18 mouse cellular contexts compared by ENCODE assay signal in genomic region chr8:10654922-10655518, GRCm38 (mm10).
DNase-seq lines count a peak whose midpoint lies in the region; ATAC-seq and TF ChIP-seq lines count a peak whose summit lies in the region.
"Had no signal": no experiment of that assay in that cellular context is flagged by ENCODE, and none has a peak within 500 bp of the region (broad histone marks: within the 10 kb centered on the region; RNA-seq: fewer than 3 reads in every experiment).

No protein-coding gene starts in this region.

- no peak overlapping the region for H3K4me3 ChIP-seq in heart, embryonic 13.5 days
- H3K4me3 ChIP-seq in C2C12 (ENCODE audit: insufficient read depth, poor library complexity, severe bottlenecking): no peak overlapping the region
- H3K4me3 ChIP-seq in erythroblast, embryonic 14.5 days (replicated peaks): peak overlapping the region; percentile 20
- H3K4me3 ChIP-seq: embryonic facial prominence, embryonic 15.5 days; forebrain, embryonic 13.5 days; limb, embryonic 13.5 days; megakaryocyte, embryonic 14.5 days; neural tube, embryonic 13.5 days had no signal

- H3K4me1 ChIP-seq in heart, embryonic 13.5 days: peaks cover 38% of the 10 kb centered on the region
- H3K4me1 ChIP-seq in erythroblast, embryonic 14.5 days (ENCODE audit: control insufficient read depth): peaks cover 33% of the 10 kb centered on the region
- H3K4me1 ChIP-seq: forebrain, embryonic 13.5 days; megakaryocyte, embryonic 14.5 days; neural tube, embryonic 13.5 days had no signal

- 35% methylated on average over 9 of the region's 9 CpGs for WGBS in heart, embryonic 13.5 days

- H3K4me2 ChIP-seq in heart, embryonic 13.5 days: no peak overlapping the region
- H3K4me2 ChIP-seq: embryonic facial prominence, embryonic 15.5 days; forebrain, embryonic 13.5 days; limb, embryonic 13.5 days; neural tube, embryonic 13.5 days had no signal

- DNase-seq in heart, postnatal 14 days: no peak
- DNase-seq in embryo, embryonic 11 days: no peak
- no peak for DNase-seq in cerebellum, postnatal 4 days (ENCODE audit: low spot score in 2 of 2)
- DNase-seq: B cell, adult 2 months; cerebellum, adult 8-10 months; gastrocnemius, postnatal 25 days; retina, postnatal 1 day; thymus, postnatal 36 days had no signal

- no peaks in the 10 kb centered on the region for H3K9me3 ChIP-seq in heart, embryonic 13.5 days
- no peaks in the 10 kb centered on the region for H3K9me3 ChIP-seq in erythroblast, embryonic 14.5 days (ENCODE audit: control insufficient read depth, low read length)
- H3K9me3 ChIP-seq: embryonic facial prominence, embryonic 15.5 days; forebrain, embryonic 13.5 days; limb, embryonic 13.5 days; neural tube, embryonic 13.5 days had no signal

- H3K9ac ChIP-seq in heart, embryonic 13.5 days: peak overlapping the region; percentile 54; the same call in 1 of the 2 replicates
- H3K9ac ChIP-seq: embryonic facial prominence, embryonic 15.5 days; forebrain, embryonic 13.5 days; limb, embryonic 13.5 days; neural tube, embryonic 13.5 days had no signal

- intact Hi-C loops in heart, postnatal 14 days (cut with DNase I): no loop called here

- H3K27ac ChIP-seq in heart, embryonic 13.5 days (replicated peaks): no peak overlapping the region
- H3K27ac ChIP-seq: embryonic facial prominence, embryonic 15.5 days; forebrain, embryonic 13.5 days; limb, embryonic 13.5 days; neural tube, embryonic 13.5 days had no signal

- no peaks in the 10 kb centered on the region for H3K36me3 ChIP-seq in heart, embryonic 13.5 days
- H3K36me3 ChIP-seq in C2C12 (ENCODE audit: control insufficient read depth, insufficient read depth): no peaks in the 10 kb centered on the region
- no peaks in the 10 kb centered on the region for H3K36me3 ChIP-seq in erythroblast, embryonic 14.5 days (ENCODE audit: control insufficient read depth)
- H3K36me3 ChIP-seq: embryonic facial prominence, embryonic 15.5 days; limb, embryonic 13.5 days; neural tube, embryonic 13.5 days had no signal

- no peak for ATAC-seq in heart, embryonic 13.5 days (ENCODE audit: extremely low read depth, insufficient number of reproducible peaks, low FRiP score, low TSS enrichment)
- peak; percentile 87 for ATAC-seq in megakaryocyte progenitor cell, adult 5-6 weeks (replicated peaks; ENCODE audit: poor library complexity)
- ATAC-seq: forebrain, embryonic 13.5 days; lung, postnatal 0 days had no signal

- no peak for TF ChIP-seq CTCF in C2C12 (IDR thresholded peaks at IDR 0.05; ENCODE audit: control insufficient read depth, insufficient read depth, insufficient read length)

- no peak overlapping the region for H3ac ChIP-seq in C2C12 (ENCODE audit: control insufficient read depth, insufficient read length, low read depth)

- H3K79me2 ChIP-seq in C2C12 (ENCODE audit: control insufficient read depth, insufficient read depth): no peaks in the 10 kb centered on the region

- H3K79me3 ChIP-seq in C2C12 (ENCODE audit: low read depth): no peaks in the 10 kb centered on the region

- H3K27me3 ChIP-seq in heart, embryonic 13.5 days (replicated peaks): 0 out of 2 replicates have a peak, but pooled peaks cover 6% of the 10 kb centered on the region
- H3K27me3 ChIP-seq in C2C12 (ENCODE audit: control insufficient read depth, insufficient read depth, insufficient read length): no peaks in the 10 kb centered on the region
- peaks cover 10% of the 10 kb centered on the region; the same call in 1 of the 2 replicates for H3K27me3 ChIP-seq in erythroblast, embryonic 14.5 days (ENCODE audit: control insufficient read depth)
- H3K27me3 ChIP-seq: embryonic facial prominence, embryonic 15.5 days; forebrain, embryonic 13.5 days; limb, embryonic 13.5 days; neural tube, embryonic 13.5 days had no signal

TF ChIP-seq in C2C12, 6 proteins besides CTCF, POLR2A, EP300 and RAD21:
- no peak for TF ChIP-seq CEBPB (IDR thresholded peaks at IDR 0.05; ENCODE audit: low read depth)
- no peak for TF ChIP-seq FOSL1 (IDR thresholded peaks at IDR 0.05; ENCODE audit: insufficient read depth, low read length, poor library complexity, severe bottlenecking)
- peak; percentile 73 for TF ChIP-seq MAX (IDR thresholded peaks at IDR 0.05)
- peak; percentile 95 for TF ChIP-seq USF1 (IDR thresholded peaks at IDR 0.05; ENCODE audit: low read depth)
